Mouse (Mus musculus) thymus, postnatal 36 days (tissue): ENCODE data around the gene Jpt2.
"Not testable (repeated sequence)": the region's sequence is repeated elsewhere in the genome, so short reads cannot be mapped to it uniquely, and the experiment has no call there.

ENCODE experiments used
- DNase-seq, 2 experiments: peaks; one replicate each; pipeline ENCODE4 v3.0.0; 2022; ENCODE audit warnings: mixed read lengths in 2 of 2

Gene Jpt2

GRCm38 (mm10) chr17:24960135-24960851, at the start of gene Jpt2:
Gene Jpt2 (minus strand): TSS chr17:24960689.
- peak; percentile 97 for DNase-seq

- DNase-seq, result no peak
These were observed 47.0 kb upstream of the Jpt2 start for GRCm38 (mm10) chr17:25007480-25007879.

GRCm38 (mm10) chr17:25005102-25005501, 44.6 kb upstream of the Jpt2 start:
- no peak for DNase-seq

GRCm38 (mm10) chr17:24994721-24995120, 34.2 kb upstream of the Jpt2 start:
- no peak for DNase-seq

- DNase-seq, result no peak
These were observed 26.7 kb upstream of the Jpt2 start for GRCm38 (mm10) chr17:24987221-24987620.

- DNase-seq, result no peak
These were observed 595 bp upstream of the Jpt2 start for GRCm38 (mm10) chr17:24960852-24961715.

- no peak for DNase-seq
These were observed 1.1 kb downstream of the Jpt2 start for GRCm38 (mm10) chr17:24959371-24959770.

GRCm38 (mm10) chr17:24953291-24953690, 7.2 kb downstream of the Jpt2 start:
- DNase-seq, result no peak

- no peak for DNase-seq
These were observed 9.8 kb downstream of the Jpt2 start for GRCm38 (mm10) chr17:24950671-24951070.

- DNase-seq, result no peak
These were observed 12.3 kb downstream of the Jpt2 start for GRCm38 (mm10) chr17:24948204-24948603.

- DNase-seq, result not testable (repeated sequence)
These were observed 16.9 kb downstream of the Jpt2 start for GRCm38 (mm10) chr17:24943589-24943988.

- no peak for DNase-seq
These were observed 17.5 kb downstream of the Jpt2 start for GRCm38 (mm10) chr17:24943036-24943435.

GRCm38 (mm10) chr17:24942453-24942852, 18.0 kb downstream of the Jpt2 start:
- peak; percentile 40 to 46 for DNase-seq

GRCm38 (mm10) chr17:24937266-24937665, 23.2 kb downstream of the Jpt2 start:
- no peak for DNase-seq

- DNase-seq, result peak; percentile 95
These were observed 23.9 kb downstream of the Jpt2 start, which contains the start of gene Mapk8ip3 for GRCm38 (mm10) chr17:24936259-24937237. Gene Mapk8ip3 (minus strand): TSS chr17:24936977.

- DNase-seq, result no peak
These were observed 24.8 kb downstream of the Jpt2 start for GRCm38 (mm10) chr17:24935666-24936065.

GRCm38 (mm10) chr17:24934926-24935325, 25.6 kb downstream of the Jpt2 start:
- DNase-seq, result no peak

GRCm38 (mm10) chr17:24933163-24933562, 27.3 kb downstream of the Jpt2 start:
- no peak for DNase-seq

GRCm38 (mm10) chr17:24932431-24932830, 28.1 kb downstream of the Jpt2 start:
- DNase-seq, result no peak

GRCm38 (mm10) chr17:24929506-24929905, 31.0 kb downstream of the Jpt2 start:
- DNase-seq, result no peak

- DNase-seq, result no peak
These were observed 37.2 kb downstream of the Jpt2 start for GRCm38 (mm10) chr17:24923246-24923645.

- DNase-seq, result no peak
These were observed 46.5 kb downstream of the Jpt2 start for GRCm38 (mm10) chr17:24913984-24914383.

- DNase-seq, result no peak
These were observed 52.9 kb downstream of the Jpt2 start for GRCm38 (mm10) chr17:24907591-24907990.
